Mouse (Mus musculus) hindbrain, embryonic 11.5 days (tissue): ENCODE data around the gene Spag7. TPM values are rescaled to one million over a fixed set of nuclear protein-coding genes. Genes with fewer than 3 reads are reported as not detected.

Source experiments
- ATAC-seq: fragments of 200-750 bp; cut with Nextera tagmentation; 2 replicates; pipeline ENCODE4 v1.8.0; 2017; ENCODE audit warnings: mild to moderate bottlenecking, moderate TSS enrichment, moderate library complexity; ENCODE audit not compliant: low FRiP score
- DNase-seq: peaks from one replicate; pipeline ENCODE4 v3.0.0-alpha.2; 2015; ENCODE audit warnings: low spot score
- H3K27ac ChIP-seq: fragments of 300-500 bp; sonication (generic); 2 replicates; pipeline ENCODE4 v1.5.1; 2014; ENCODE audit warnings: mild to moderate bottlenecking, low read depth, low read length
- H3K27me3 ChIP-seq: fragments of 300-500 bp; sonication (generic); 2 replicates; pipeline ENCODE4 v1.6.1; 2014; ENCODE audit warnings: mild to moderate bottlenecking, low read length, moderate library complexity, mixed read lengths; ENCODE audit not compliant: control insufficient read depth, insufficient read depth
- H3K36me3 ChIP-seq: fragments of 300-500 bp; sonication (generic); 2 replicates; pipeline ENCODE4 v1.6.1; 2014; ENCODE audit warnings: mild to moderate bottlenecking, low read length, moderate library complexity, mixed read lengths; ENCODE audit not compliant: control insufficient read depth, insufficient read depth
- H3K4me1 ChIP-seq: fragments of 300-500 bp; sonication (generic); replicated peaks from 2 replicates; pipeline ENCODE4 v1.6.1; 2014; ENCODE audit warnings: low read length, mixed read lengths; ENCODE audit not compliant: control insufficient read depth, insufficient read depth
- H3K4me2 ChIP-seq: fragments of 300-500 bp; sonication (generic); replicated peaks from 2 replicates; pipeline ENCODE4 v1.6.1; 2014; ENCODE audit warnings: mild to moderate bottlenecking, low read depth, low read length
- H3K4me3 ChIP-seq: fragments of 300-500 bp; sonication (generic); 2 replicates; pipeline ENCODE4 v1.5.1; 2014; ENCODE audit warnings: low read depth, low read length
- H3K9ac ChIP-seq: fragments of 300-500 bp; sonication (generic); 2 replicates; pipeline ENCODE4 v1.6.1; 2014; ENCODE audit warnings: low read depth, low read length
- H3K9me3 ChIP-seq: fragments of 300-500 bp; sonication (generic); 2 replicates; pipeline ENCODE4 v1.6.1; 2016; ENCODE audit warnings: low read length; ENCODE audit not compliant: control insufficient read depth
- WGBS: fragments of 180-500 bp; shearing (Covaris S2); extraction: QIAGEN DNeasy Blood & Tissue Kit; methylation state at CpG from one replicate; pipeline ENCODE4 v1.1.7; 2014; 5-methylcytosine and 5-hydroxymethylcytosine counted together
- polyA plus RNA-seq: library from polyadenylated mRNA; unstranded; fragments of >200 nt; fragmentation: Nextera tagmentation; extraction: Ambion mirVana; gene quantifications from 2 replicates; pipeline ENCODE4 v1.2.1, GENCODE M21; 2014

The Spag7 gene
- polyA plus RNA-seq, 1 experiment from 2014 or later, result 176 TPM

- Histone ChIP-seq H3K4me2 (peak overlapping the region; percentile 75), H3K27ac (peak overlapping the region; percentile 79), H3K9me3 (no peaks in the 10 kb centered on the region), H3K4me3 (peak overlapping the region; percentile 69), H3K27me3 (no peaks in the 10 kb centered on the region), H3K4me1 (peaks cover 10% of the 10 kb centered on the region), H3K36me3 (0 out of 2 replicates have a peak, but pooled peaks cover 7% of the 10 kb centered on the region), H3K9ac (peak overlapping the region; percentile 79)
- 26% methylated on average over 3 of the region's 3 CpGs for WGBS
- DNase-seq, result no peak
- no peak for ATAC-seq
These were observed 23.0 kb downstream of the Spag7 start for GRCm38 (mm10) chr11:70646259-70646555.

- peak overlapping the region; percentile 69 for H3K4me3 ChIP-seq
- peak overlapping the region; percentile 79 for H3K9ac ChIP-seq
- H3K27me3 ChIP-seq, result no peaks in the 10 kb centered on the region
- no peak overlapping the region for H3K27ac ChIP-seq
- DNase-seq (no peak), ATAC-seq (no peak)
- 95% methylated on average over 12 of the region's 12 CpGs for WGBS
- H3K36me3 ChIP-seq, result 0 out of 2 replicates have a peak, but pooled peaks cover 6% of the 10 kb centered on the region
- peak overlapping the region; percentile 75 for H3K4me2 ChIP-seq
- H3K9me3 ChIP-seq, result no peaks in the 10 kb centered on the region
- H3K4me1 ChIP-seq, result peaks cover 10% of the 10 kb centered on the region
These were observed 23.6 kb downstream of the Spag7 start for GRCm38 (mm10) chr11:70645461-70646258.

- H3K4me2 ChIP-seq, result no peak overlapping the region
- H3K36me3 ChIP-seq, result 0 out of 2 replicates have a peak, but pooled peaks cover 3% of the 10 kb centered on the region
- WGBS, result 94% methylated on average over 8 of the region's 8 CpGs
- no peaks in the 10 kb centered on the region for H3K9me3 ChIP-seq
- no peak overlapping the region for H3K9ac ChIP-seq
- ATAC-seq (no peak), DNase-seq (no peak)
- H3K27ac ChIP-seq, result no peak overlapping the region
- H3K27me3 ChIP-seq, result no peaks in the 10 kb centered on the region
- H3K4me3 ChIP-seq, result no peak overlapping the region
- H3K4me1 ChIP-seq, result peaks cover 10% of the 10 kb centered on the region
These were observed 24.6 kb downstream of the Spag7 start for GRCm38 (mm10) chr11:70644564-70645103.

- ATAC-seq (no peak), DNase-seq (no peak)
- Histone ChIP-seq H3K4me3 (no peak overlapping the region), H3K9me3 (no peaks in the 10 kb centered on the region), H3K36me3 (no peaks in the 10 kb centered on the region), H3K27ac (no peak overlapping the region), H3K27me3 (no peaks in the 10 kb centered on the region), H3K4me2 (no peak overlapping the region), H3K9ac (no peak overlapping the region), H3K4me1 (peaks cover 5% of the 10 kb centered on the region)
- WGBS, result 92% methylated on average over 6 of the region's 6 CpGs
These were observed 26.2 kb downstream of the Spag7 start for GRCm38 (mm10) chr11:70643051-70643450.

GRCm38 (mm10) chr11:70641241-70641640 is 28.0 kb downstream of the Spag7 start:
- H3K9ac ChIP-seq, result no peak overlapping the region
- H3K9me3 ChIP-seq, result no peaks in the 10 kb centered on the region
- no peak overlapping the region for H3K27ac ChIP-seq
- ATAC-seq, result no peak
- H3K4me1 ChIP-seq, result peaks cover 5% of the 10 kb centered on the region; the same call in 1 of the 2 replicates
- H3K36me3 ChIP-seq, result no peaks in the 10 kb centered on the region
- no peaks in the 10 kb centered on the region for H3K27me3 ChIP-seq
- H3K4me3 ChIP-seq, result no peak overlapping the region
- 83% methylated on average over 7 of the region's 7 CpGs for WGBS
- no peak for DNase-seq
- no peak overlapping the region for H3K4me2 ChIP-seq

GRCm38 (mm10) chr11:70639976-70640375 is 29.2 kb downstream of the Spag7 start:
- Histone ChIP-seq H3K4me3 (no peak overlapping the region), H3K27ac (no peak overlapping the region), H3K27me3 (no peaks in the 10 kb centered on the region), H3K4me2 (no peak overlapping the region), H3K9me3 (no peaks in the 10 kb centered on the region), H3K36me3 (no peaks in the 10 kb centered on the region), H3K4me1 (no peaks in the 10 kb centered on the region), H3K9ac (no peak overlapping the region)
- WGBS, result 85% methylated on average over 8 of the region's 8 CpGs
- DNase-seq (no peak), ATAC-seq (no peak)

GRCm38 (mm10) chr11:70638714-70639278 is 30.4 kb downstream of the Spag7 start, which contains the start of gene Gp1ba:
Gene Gp1ba, plus strand, starts transcription at chr11:70639122.
- no peak for ATAC-seq
- WGBS, result 51% methylated on average over 5 of the region's 5 CpGs
- DNase-seq, result no peak

GRCm38 (mm10) chr11:70638293-70638692 is 30.9 kb downstream of the Spag7 start:
- no peaks in the 10 kb centered on the region for H3K4me1 ChIP-seq
- 89% methylated on average over 1 of the region's 1 CpGs for WGBS
- H3K4me3 ChIP-seq, result no peak overlapping the region
- H3K9ac ChIP-seq, result no peak overlapping the region
- H3K4me2 ChIP-seq, result no peak overlapping the region
- no peak for ATAC-seq
- H3K36me3 ChIP-seq, result no peaks in the 10 kb centered on the region
- no peaks in the 10 kb centered on the region for H3K27me3 ChIP-seq
- H3K9me3 ChIP-seq, result no peaks in the 10 kb centered on the region
- no peak overlapping the region for H3K27ac ChIP-seq
- no peak for DNase-seq

More at GRCm38 (mm10) chr11:70638714-70639278, 30.4 kb downstream of the Spag7 start, which contains the start of gene Gp1ba:
- no peak within 1 kb of the TSS for H3K4me3 ChIP-seq
- no peaks in the 10 kb centered on the region for H3K4me1 ChIP-seq
- no peaks in the 10 kb centered on the region for H3K36me3 ChIP-seq
- H3K9me3 ChIP-seq, result no peaks in the 10 kb centered on the region
- H3K9ac ChIP-seq, result no peak within 1 kb of the TSS
- no peak within 1 kb of the TSS for H3K27ac ChIP-seq
- no peaks in the 10 kb centered on the region for H3K27me3 ChIP-seq
- H3K4me2 ChIP-seq, result no peak within 1 kb of the TSS
